Mouse (Mus musculus) lung, embryonic 14.5 days (tissue): ENCODE measurements around the gene Gdi1. TPM values are rescaled to one million over a fixed set of nuclear protein-coding genes. Genes with fewer than 3 reads are reported as not detected.
A peak's percentile ranks its signal among the peaks of the same experiment; 100 is the strongest.

Experiments
- ATAC-seq: fragments of 200-750 bp; cut with Nextera tagmentation; 2 replicates; pipeline ENCODE4 v1.8.0; 2017; ENCODE audit warnings: mild to moderate bottlenecking, moderate TSS enrichment, moderate library complexity; ENCODE audit not compliant: insufficient read depth
- DNase-seq: peaks from one replicate; pipeline ENCODE4 v3.0.0-alpha.2; 2015
- H3K27ac ChIP-seq: fragments of 300-500 bp; sonication (generic); 2 replicates; pipeline ENCODE4 v1.5.1; 2014; ENCODE audit warnings: low read depth, mild to moderate bottlenecking, moderate library complexity
- H3K27me3 ChIP-seq: fragments of 300-500 bp; sonication (generic); 2 replicates; pipeline ENCODE4 v1.6.1; 2014; ENCODE audit warnings: low read length, control low read depth; ENCODE audit not compliant: insufficient read depth
- H3K36me3 ChIP-seq: fragments of 300-500 bp; sonication (generic); 2 replicates; pipeline ENCODE4 v1.6.1; 2014; ENCODE audit warnings: control low read depth; ENCODE audit not compliant: insufficient read depth
- H3K4me1 ChIP-seq: fragments of 300-500 bp; sonication (generic); 2 replicates; pipeline ENCODE4 v1.6.1; 2014; ENCODE audit warnings: antibody characterized with exemption, control low read depth; ENCODE audit not compliant: insufficient read depth
- H3K4me2 ChIP-seq: fragments of 300-500 bp; sonication (generic); 2 replicates; pipeline ENCODE4 v1.6.1; 2014; ENCODE audit warnings: mild to moderate bottlenecking
- H3K4me3 ChIP-seq: fragments of 300-500 bp; sonication (generic); 2 replicates; pipeline ENCODE4 v1.5.1; 2014; ENCODE audit warnings: low read depth, low read length
- H3K9ac ChIP-seq: fragments of 300-500 bp; sonication (generic); 2 replicates; pipeline ENCODE4 v1.6.1; 2014
- H3K9me3 ChIP-seq: fragments of 300-500 bp; sonication (generic); 2 replicates; pipeline ENCODE4 v1.6.1; 2016; ENCODE audit warnings: low read depth, low read length, control low read depth
- CTCF ChIP-seq: IDR thresholded peaks from 2 replicates; pipeline ENCODE4 v1.5.1; 2016; ENCODE audit warnings: antibody characterized with exemption, low read depth
- WGBS: fragments of 180-500 bp; shearing (Covaris S2); extraction: QIAGEN DNeasy Blood & Tissue Kit; methylation state at CpG from one replicate; pipeline ENCODE4 v1.1.7; 2014; 5-methylcytosine and 5-hydroxymethylcytosine counted together
- polyA plus RNA-seq: library from polyadenylated mRNA; unstranded; fragments of >200 nt; fragmentation: Nextera tagmentation; extraction: Ambion mirVana; gene quantifications from 2 replicates; pipeline ENCODE4 v1.2.1, GENCODE M21; 2014

Gene Gdi1
- polyA plus RNA-seq, 1 experiment from 2014 or later, result 156 TPM

DNA sequence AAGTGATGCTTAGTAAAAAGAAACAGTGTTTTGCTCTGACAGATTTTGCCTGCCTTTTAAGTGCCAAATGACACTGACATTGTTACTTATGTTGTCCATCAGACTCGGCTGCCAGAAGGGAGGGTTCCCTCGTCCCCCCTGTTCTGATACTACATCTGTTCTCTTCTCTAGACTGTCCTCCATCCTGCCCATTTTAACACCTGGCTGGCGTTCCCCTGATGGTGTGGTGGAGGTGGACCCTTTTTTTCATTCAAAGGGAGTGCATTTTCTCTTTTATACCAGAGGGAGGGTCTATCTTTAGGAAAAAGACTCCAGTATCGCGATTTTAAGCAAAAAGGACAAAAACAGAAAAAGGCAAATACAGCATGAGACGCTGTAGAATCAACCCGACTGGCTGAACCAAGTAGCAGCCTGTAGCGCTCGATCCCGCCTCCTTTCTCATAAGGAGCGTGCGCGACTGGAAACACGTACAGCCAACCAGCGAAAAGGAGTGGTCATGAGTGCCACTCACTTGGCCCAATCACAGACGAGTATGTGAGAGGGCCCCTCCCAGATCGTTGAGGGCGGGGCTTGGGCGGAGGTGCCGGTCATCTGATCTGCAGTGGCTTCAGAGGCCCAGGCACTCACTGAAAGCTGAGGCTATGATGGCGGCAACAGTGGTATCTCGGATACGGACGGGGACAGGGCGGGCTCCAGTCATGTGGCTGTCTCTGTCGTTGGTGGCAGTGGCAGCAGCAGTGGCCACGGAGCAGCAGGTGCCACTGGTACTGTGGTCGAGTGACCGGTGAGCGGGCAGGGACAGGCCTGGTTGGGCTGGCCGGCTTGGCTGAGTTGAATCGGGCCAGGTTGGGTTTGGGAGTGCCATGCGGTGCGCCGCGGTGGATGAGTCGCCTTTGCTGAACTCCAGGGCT lies 8.0 kb upstream of the Gdi1 start, which contains the start of gene Atp6ap1:
Gene Atp6ap1, plus strand, starts transcription at position 560 of the 911 bp plus-strand sequence.
- Histone ChIP-seq H3K27me3 (no peaks in the 10 kb centered on the region), H3K9me3 (no peaks in the 10 kb centered on the region), H3K4me2 (peak within 1 kb of the TSS; percentile 72), H3K4me1 (no peaks in the 10 kb centered on the region), H3K36me3 (peaks cover 16% of the 10 kb centered on the region; the same call in 1 of the 2 replicates), H3K9ac (peak within 1 kb of the TSS; percentile 68), H3K4me3 (peak within 1 kb of the TSS; percentile 61), H3K27ac (peak within 1 kb of the TSS; percentile 50)
- peak; percentile 95 for DNase-seq
- peak; percentile 99 for ATAC-seq
- TF ChIP-seq CTCF, result no peak
- WGBS, result 11% methylated on average over 37 of the region's 37 CpGs

- H3K36me3 ChIP-seq, result peaks cover 31% of the 10 kb centered on the region; the same call in 1 of the 2 replicates
Observed at GRCm38 (mm10) chrX:74298348-74298747, 6.5 kb upstream of the Gdi1 start.

DNA sequence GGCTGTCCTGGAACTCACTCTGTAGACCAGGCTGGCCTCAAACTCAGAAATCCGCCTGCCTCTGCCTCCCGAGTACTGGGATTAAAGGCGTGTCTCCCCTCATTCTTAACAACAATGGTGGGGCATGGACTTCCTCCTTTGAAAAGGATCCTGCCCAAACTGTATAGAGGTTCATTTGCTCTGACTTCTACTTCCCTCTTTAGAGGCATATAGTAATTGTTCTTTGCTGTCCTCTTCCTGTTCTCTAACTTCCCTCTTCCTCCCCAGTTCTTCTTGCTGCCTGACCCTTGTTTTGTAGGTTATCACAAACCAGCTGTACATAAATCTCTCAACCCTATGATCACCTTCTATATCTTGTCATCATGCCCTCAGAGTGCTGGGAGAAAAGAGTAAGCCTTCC lies 5.1 kb upstream of the Gdi1 start:
- H3K9ac ChIP-seq, result no peak overlapping the region
- H3K9me3 ChIP-seq, result no peaks in the 10 kb centered on the region
- DNase-seq (no peak), ATAC-seq (no peak)
- no peak overlapping the region for H3K4me3 ChIP-seq
- H3K4me1 ChIP-seq, result no peaks in the 10 kb centered on the region
- H3K36me3 ChIP-seq, result peaks cover 39% of the 10 kb centered on the region; the same call in 1 of the 2 replicates
- TF ChIP-seq CTCF, result no peak
- whole genome bisulfite sequencing, result 75% methylated on average over 3 of the region's 3 CpGs
- no peak overlapping the region for H3K27ac ChIP-seq
- H3K4me2 ChIP-seq, result no peak overlapping the region
- H3K27me3 ChIP-seq, result no peaks in the 10 kb centered on the region

More at GRCm38 (mm10) chrX:74298348-74298747, 6.5 kb upstream of the Gdi1 start:
- H3K9ac ChIP-seq, result no peak overlapping the region
- no peaks in the 10 kb centered on the region for H3K27me3 ChIP-seq
- DNase-seq (no peak), ATAC-seq (no peak)
- H3K9me3 ChIP-seq, result no peaks in the 10 kb centered on the region
- no peak overlapping the region for H3K4me3 ChIP-seq
- no peak overlapping the region for H3K27ac ChIP-seq
- 92% methylated on average over 1 of the region's 1 CpGs for WGBS
- no peaks in the 10 kb centered on the region for H3K4me1 ChIP-seq
- TF ChIP-seq CTCF, result no peak
- H3K4me2 ChIP-seq, result no peak overlapping the region

- H3K9me3 ChIP-seq, result no peaks in the 10 kb centered on the region
- ATAC-seq, result peak; percentile 98
- peak within 1 kb of the TSS; percentile 59 for H3K4me3 ChIP-seq
- H3K4me2 ChIP-seq, result peak within 1 kb of the TSS; percentile 69
- 10% methylated on average over 58 of the region's 59 CpGs for WGBS
- H3K36me3 ChIP-seq, result peaks cover 31% of the 10 kb centered on the region
- H3K4me1 ChIP-seq, result no peaks in the 10 kb centered on the region
- peak within 1 kb of the TSS; percentile 62 for H3K9ac ChIP-seq
- peak; percentile 94 for DNase-seq
- no peaks in the 10 kb centered on the region for H3K27me3 ChIP-seq
- H3K27ac ChIP-seq, result peak within 1 kb of the TSS; percentile 77
- no peak for TF ChIP-seq CTCF
Observed at GRCm38 (mm10) chrX:74312540-74313464, 8.0 kb downstream of the Gdi1 start, which contains the start of gene Fam50a. Gene Fam50a (plus strand): TSS chrX:74313033.

DNA sequence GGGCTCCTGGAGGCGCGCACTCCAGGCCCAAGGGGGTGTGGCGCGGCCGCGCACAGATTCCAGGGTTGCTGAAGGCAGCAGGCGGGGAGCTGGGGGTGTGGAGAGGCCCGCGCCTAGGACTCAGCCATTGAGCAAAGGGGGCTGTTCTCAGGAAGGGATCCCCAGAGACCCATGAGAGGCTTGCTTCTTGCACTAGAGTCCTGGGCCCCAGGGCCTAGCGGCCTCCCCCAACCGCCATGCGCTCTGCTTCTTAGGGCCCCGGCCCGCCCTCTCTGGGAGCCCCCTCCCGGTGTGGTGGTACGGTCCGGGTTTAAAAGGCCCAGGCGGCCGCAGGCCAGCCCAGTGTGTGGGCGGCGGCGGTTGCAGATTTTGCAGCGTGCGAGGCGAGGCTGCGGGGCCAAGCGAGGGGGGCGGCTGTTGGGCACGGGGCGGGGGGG lies 23.9 kb downstream of the Gdi1 start, which contains the start of gene Plxna3:
Gene Plxna3, plus strand, starts transcription at position 342 of the 437 bp plus-strand sequence.
- Histone ChIP-seq H3K4me1 (no peaks in the 10 kb centered on the region), H3K9me3 (no peaks in the 10 kb centered on the region), H3K9ac (peak within 1 kb of the TSS; percentile 56), H3K27me3 (no peaks in the 10 kb centered on the region), H3K36me3 (0 out of 2 replicates have a peak, but pooled peaks cover 6% of the 10 kb centered on the region), H3K4me2 (peak within 1 kb of the TSS; percentile 69), H3K27ac (peak within 1 kb of the TSS; percentile 70; the same call in 1 of the 2 replicates), H3K4me3 (peak within 1 kb of the TSS; percentile 48)
- peak; percentile 95 for ATAC-seq
- 7% methylated on average over 19 of the region's 30 CpGs for WGBS
- no peak for TF ChIP-seq CTCF
- peak; percentile 79 for DNase-seq

DNA sequence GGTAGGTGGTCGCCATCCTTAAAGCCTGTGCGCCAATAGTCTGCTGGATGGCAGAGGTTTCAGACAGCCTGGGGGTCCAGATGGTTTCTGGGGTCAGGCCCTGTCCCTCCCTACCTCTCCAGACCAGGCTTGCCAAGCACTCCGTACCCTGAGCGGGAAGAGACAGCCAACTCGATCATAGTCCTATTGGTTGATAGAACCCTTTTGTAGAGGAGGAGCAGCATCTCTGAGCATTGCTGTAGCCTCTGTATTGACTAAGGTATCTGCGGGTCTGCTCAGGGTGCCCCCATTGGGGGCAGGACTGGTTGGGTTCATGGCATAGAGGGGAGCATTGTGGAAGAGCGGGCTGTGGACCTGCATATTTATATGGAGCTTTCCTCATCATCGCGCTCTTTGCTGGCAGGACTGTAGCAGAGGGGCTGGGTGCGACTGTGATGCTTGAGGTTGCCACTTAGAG lies 24.4 kb downstream of the Gdi1 start:
- Histone ChIP-seq H3K4me2 (peak overlapping the region; percentile 69), H3K4me1 (no peaks in the 10 kb centered on the region), H3K9me3 (no peaks in the 10 kb centered on the region), H3K27me3 (no peaks in the 10 kb centered on the region), H3K36me3 (0 out of 2 replicates have a peak, but pooled peaks cover 9% of the 10 kb centered on the region), H3K27ac (no peak overlapping the region), H3K9ac (peak overlapping the region; percentile 56), H3K4me3 (peak overlapping the region; percentile 48)
- no peak for TF ChIP-seq CTCF
- peak; percentile 27; the same call in 1 of the 2 replicates for ATAC-seq
- 18% methylated on average over 10 of the region's 10 CpGs for WGBS
- no peak for DNase-seq
